ENCODE assay signal across 8 mouse cellular contexts in genomic region chr6:145862739-145863064, GRCm38 (mm10). TPM values are rescaled to one million over a fixed set of nuclear protein-coding genes. Genes with fewer than 3 reads are reported as not detected.
DNase-seq lines count a peak whose midpoint lies in the region; ATAC-seq lines count a peak whose summit lies in the region.

No protein-coding gene starts in this region.

- H3K27ac ChIP-seq in kidney, embryonic 15.5 days: no peak overlapping the region
- H3K27ac ChIP-seq in brown adipose tissue, adult 24 weeks (replicated peaks; ENCODE audit: low read depth, low read length): peak overlapping the region; percentile 51; the same call in 1 of the 2 replicates
- no peak overlapping the region for H3K27ac ChIP-seq in hindbrain, embryonic 12.5 days
- H3K27ac ChIP-seq in midbrain, embryonic 13.5 days: peak overlapping the region; percentile 35; the same call in 1 of the 2 replicates

- H3K9ac ChIP-seq in kidney, embryonic 15.5 days: peak overlapping the region; percentile 56
- H3K9ac ChIP-seq in hindbrain, embryonic 12.5 days: peak overlapping the region; percentile 73
- H3K9ac ChIP-seq in midbrain, embryonic 13.5 days (replicated peaks): peak overlapping the region; percentile 77

- peaks cover 63% of the 10 kb centered on the region for H3K27me3 ChIP-seq in kidney, embryonic 15.5 days
- H3K27me3 ChIP-seq in hindbrain, embryonic 12.5 days: peaks cover 65% of the 10 kb centered on the region
- H3K27me3 ChIP-seq in midbrain, embryonic 13.5 days: peaks cover 80% of the 10 kb centered on the region

- no peaks in the 10 kb centered on the region for H3K9me3 ChIP-seq in kidney, embryonic 15.5 days (replicated peaks)
- no peaks in the 10 kb centered on the region for H3K9me3 ChIP-seq in hindbrain, embryonic 12.5 days (replicated peaks)
- no peaks in the 10 kb centered on the region for H3K9me3 ChIP-seq in midbrain, embryonic 13.5 days

- no peak for ATAC-seq in kidney, embryonic 15.5 days (replicated peaks; ENCODE audit: low FRiP score)
- no peak for ATAC-seq in hindbrain, embryonic 12.5 days (ENCODE audit: low FRiP score)
- ATAC-seq in midbrain, embryonic 13.5 days: peak; percentile 7; the same call in 1 of the 2 replicates

- no peak for DNase-seq in kidney, adult 8-10 months
- DNase-seq in left cerebral cortex, adult 8-10 months (ENCODE audit: low spot score in 2 of 2): no peak
- no peak for DNase-seq in right cerebral cortex, postnatal 25 days
- no peak for DNase-seq in lung, adult 18-20 months

- H3K4me1 ChIP-seq in kidney, embryonic 15.5 days: peaks cover 49% of the 10 kb centered on the region
- H3K4me1 ChIP-seq in brown adipose tissue, adult 24 weeks (ENCODE audit: control insufficient read depth, insufficient read depth, insufficient read length, low read length): no peaks in the 10 kb centered on the region
- H3K4me1 ChIP-seq in hindbrain, embryonic 12.5 days: peaks cover 28% of the 10 kb centered on the region
- H3K4me1 ChIP-seq in midbrain, embryonic 13.5 days (replicated peaks): peaks cover 47% of the 10 kb centered on the region

- H3K4me3 ChIP-seq in kidney, embryonic 15.5 days (replicated peaks): peak overlapping the region; percentile 56
- H3K4me3 ChIP-seq in brown adipose tissue, adult 24 weeks (ENCODE audit: insufficient read depth, low read depth, low read length): peak overlapping the region; percentile 94
- peak overlapping the region; percentile 61 for H3K4me3 ChIP-seq in hindbrain, embryonic 12.5 days
- peak overlapping the region; percentile 64 for H3K4me3 ChIP-seq in midbrain, embryonic 13.5 days (replicated peaks)

- 1% methylated on average over 35 of the region's 35 CpGs for WGBS in kidney, embryonic 15.5 days
- WGBS in hindbrain, embryonic 12.5 days: under 1% methylated on average over 35 of the region's 35 CpGs
- WGBS in midbrain, embryonic 13.5 days: under 1% methylated on average over 35 of the region's 35 CpGs

- peak overlapping the region; percentile 100 for H3K4me2 ChIP-seq in kidney, embryonic 15.5 days
- peak overlapping the region; percentile 96 for H3K4me2 ChIP-seq in hindbrain, embryonic 12.5 days (replicated peaks)
- peak overlapping the region; percentile 99 for H3K4me2 ChIP-seq in midbrain, embryonic 13.5 days (replicated peaks)

- no peaks in the 10 kb centered on the region for H3K36me3 ChIP-seq in kidney, embryonic 15.5 days
- no peaks in the 10 kb centered on the region for H3K36me3 ChIP-seq in hindbrain, embryonic 12.5 days
- H3K36me3 ChIP-seq in midbrain, embryonic 13.5 days: no peaks in the 10 kb centered on the region

RNA-seq across cellular contexts. Expression of gene Bhlhe41, which starts 2.7 kb away (rescaled TPM):
- 0.96 and 1.5 TPM in 2 replicates for polyA plus RNA-seq in kidney, embryonic 15.5 days (2015; fragmentation: Nextera tagmentation; extraction: Ambion mirVana)
- 10.6 and 11.3 TPM in 2 replicates for polyA plus RNA-seq in brown adipose tissue, adult 24 weeks (2012; ENCODE audit: insufficient read depth, insufficient read length, missing spikeins)
- polyA plus RNA-seq in hindbrain, embryonic 12.5 days (2016; fragmentation: Nextera tagmentation; extraction: Ambion mirVana): 2.4 and 2.9 TPM in 2 replicates
- 3.9 TPM in 2 replicates for polyA plus RNA-seq in midbrain, embryonic 13.5 days (2015; fragmentation: Nextera tagmentation; extraction: Ambion mirVana)
- 10 to 100 TPM; 53.1 to 72.2 (median 64.1) TPM for total RNA-seq in left cerebral cortex, adult 8-10 months (2022)

Comparison
In these comparisons a context has a peak if more than half of its experiments do, and no peak if none do; other contexts are left out.
1. H3K27ac ChIP-seq: peak in brown adipose tissue, adult 24 weeks (single experiment) and midbrain, embryonic 13.5 days (single experiment); none in kidney, embryonic 15.5 days (single experiment) and hindbrain, embryonic 12.5 days (single experiment).
2. Peak in every context shown above with its lines, with median percentiles within 50 percentile points of each other: H3K4me2 ChIP-seq, H3K4me3 ChIP-seq and H3K9ac ChIP-seq.